Mouse (Mus musculus) G1E (cell line): Measurements from ENCODE around the gene Bahcc1. TPM values are rescaled to one million over a fixed set of nuclear protein-coding genes. Genes with fewer than 3 reads are reported as not detected.

Source experiments
- ATAC-seq: 2 replicates; pipeline ENCODE4 v1.8.0; 2016; ENCODE audit warnings: mild to moderate bottlenecking; ENCODE audit not compliant: insufficient number of reproducible peaks, poor library complexity, low FRiP score, severe bottlenecking; ENCODE audit errors: extremely low read depth
- DNase-seq: peaks from one replicate; pipeline ENCODE4 v3.0.0; 2012; ENCODE audit warnings: low spot score
- H3K27me3 ChIP-seq: 2 replicates; pipeline ENCODE4 v1.6.1; 2012; ENCODE audit warnings: mild to moderate bottlenecking, low read length, inconsistent platforms; ENCODE audit not compliant: insufficient read depth
- H3K36me3 ChIP-seq: replicated peaks from 2 replicates; pipeline ENCODE3; 2012; ENCODE audit warnings: mild to moderate bottlenecking, inconsistent platforms
- H3K4me1 ChIP-seq: 2 replicates; pipeline ENCODE4 v1.6.1; 2012; ENCODE audit warnings: low read depth, low read length, inconsistent platforms, mixed read lengths; ENCODE audit not compliant: insufficient read depth
- H3K4me3 ChIP-seq: 2 replicates; pipeline ENCODE4 v1.5.1; 2012; ENCODE audit warnings: low read depth, mild to moderate bottlenecking, inconsistent platforms, low read length, moderate library complexity, mixed read lengths
- H3K9me3 ChIP-seq: replicated peaks from 2 replicates; pipeline ENCODE4 v1.6.1; 2012; ENCODE audit warnings: inconsistent platforms
- CTCF ChIP-seq: IDR thresholded peaks from 2 replicates; pipeline ENCODE4 v1.5.1; 2012; ENCODE audit warnings: low read depth, low read length, inconsistent platforms, mixed read lengths
- GATA1 ChIP-seq: IDR thresholded peaks from 2 replicates; pipeline ENCODE4 v1.6.1; 2012; ENCODE audit warnings: borderline replicate concordance, low read length, inconsistent platforms, mixed read lengths
- GATA2 ChIP-seq: IDR thresholded peaks from 2 replicates; pipeline ENCODE4 v1.6.1; 2012; ENCODE audit warnings: low read depth, low read length, inconsistent platforms, borderline replicate concordance
- POLR2AphosphoS5 ChIP-seq: IDR thresholded peaks from 2 replicates; pipeline ENCODE4 v1.6.1; 2012; ENCODE audit warnings: low read depth, low read length, inconsistent platforms; ENCODE audit not compliant: insufficient replicate concordance
- TAL1 ChIP-seq: conservative IDR thresholded peaks from 2 replicates; pipeline ENCODE4 v1.6.1; 2012; ENCODE audit warnings: low read depth, low read length, inconsistent platforms, mixed read lengths
- polyA plus RNA-seq: library from polyadenylated mRNA; stranded (reverse); fragments of >175 nt; gene quantifications from 2 replicates; pipeline ENCODE4 v1.2.3, GENCODE M21; 2012
- total RNA-seq, 2 experiments: library from RNA; stranded (forward) in 1 of 2; stranded (reverse) in 1 of 2; fragments of 200-1000 nt in 1 of 2; fragments of >200 nt in 1 of 2; fragmentation: Nextera tagmentation in 1 of 2; gene quantifications; 2 replicates each; pipeline ENCODE4 v1.2.3; 2014 to 2017

Gene Bahcc1
- total and polyA plus RNA-seq, 3 experiments = 0.05 to 0.50 TPM; not detected in 1

GRCm38 (mm10) chr11:120250991-120251949 is 18.5 kb downstream of the Bahcc1 start:
- Histone ChIP-seq H3K36me3 (no peaks in the 10 kb centered on the region), H3K4me1 (no peaks in the 10 kb centered on the region), H3K27me3 (peaks cover 64% of the 10 kb centered on the region), H3K4me3 (no peak overlapping the region), H3K9me3 (no peaks in the 10 kb centered on the region)
- DNase-seq (no peak), ATAC-seq (no peak)
- TF ChIP-seq CTCF (no peak), POLR2AphosphoS5 (no peak), GATA2 (no peak), GATA1 (no peak), TAL1 (no peak)

GRCm38 (mm10) chr11:120251950-120252308 is 19.2 kb downstream of the Bahcc1 start:
- TF ChIP-seq TAL1 (no peak), CTCF (no peak), GATA2 (no peak), GATA1 (no peak), POLR2AphosphoS5 (no peak)
- DNase-seq (no peak), ATAC-seq (no peak)
- Histone ChIP-seq H3K36me3 (no peaks in the 10 kb centered on the region), H3K9me3 (no peaks in the 10 kb centered on the region), H3K27me3 (peaks cover 64% of the 10 kb centered on the region), H3K4me3 (no peak overlapping the region), H3K4me1 (no peaks in the 10 kb centered on the region)

- no peak for TF ChIP-seq POLR2AphosphoS5
- no peak for TF ChIP-seq TAL1
- TF ChIP-seq GATA1 = no peak
- no peak for TF ChIP-seq GATA2
- TF ChIP-seq CTCF = no peak
- H3K9me3 ChIP-seq = no peaks in the 10 kb centered on the region
- H3K4me3 ChIP-seq = no peak overlapping the region
- H3K36me3 ChIP-seq = no peaks in the 10 kb centered on the region
- no peaks in the 10 kb centered on the region for H3K4me1 ChIP-seq
- H3K27me3 ChIP-seq = peaks cover 66% of the 10 kb centered on the region
- ATAC-seq = no peak
- no peak for DNase-seq
These were observed 19.7 kb downstream of the Bahcc1 start for GRCm38 (mm10) chr11:120252398-120252797.

GRCm38 (mm10) chr11:120252843-120253645 is 20.3 kb downstream of the Bahcc1 start:
- no peak for DNase-seq
- H3K9me3 ChIP-seq = no peaks in the 10 kb centered on the region
- H3K4me3 ChIP-seq = no peak overlapping the region
- H3K27me3 ChIP-seq = peaks cover 63% of the 10 kb centered on the region
- no peaks in the 10 kb centered on the region for H3K4me1 ChIP-seq
- no peaks in the 10 kb centered on the region for H3K36me3 ChIP-seq
- ATAC-seq = no peak
- TF ChIP-seq POLR2AphosphoS5 = no peak

GRCm38 (mm10) chr11:120253646-120254315 is 21.0 kb downstream of the Bahcc1 start:
- H3K4me1 ChIP-seq = no peaks in the 10 kb centered on the region
- H3K9me3 ChIP-seq = no peaks in the 10 kb centered on the region
- no peak overlapping the region for H3K4me3 ChIP-seq
- no peak for TF ChIP-seq TAL1
- no peak for TF ChIP-seq POLR2AphosphoS5
- no peak for TF ChIP-seq CTCF
- no peak for TF ChIP-seq GATA2
- TF ChIP-seq GATA1 = no peak
- ATAC-seq (no peak), DNase-seq (no peak)
- H3K36me3 ChIP-seq = no peaks in the 10 kb centered on the region
- H3K27me3 ChIP-seq = peaks cover 55% of the 10 kb centered on the region

- ATAC-seq = no peak
- Histone ChIP-seq H3K4me3 (no peak overlapping the region), H3K9me3 (no peaks in the 10 kb centered on the region), H3K4me1 (no peaks in the 10 kb centered on the region), H3K27me3 (peaks cover 56% of the 10 kb centered on the region), H3K36me3 (no peaks in the 10 kb centered on the region)
- DNase-seq = no peak
- TF ChIP-seq GATA1 (no peak), GATA2 (no peak), TAL1 (no peak), CTCF (no peak), POLR2AphosphoS5 (no peak)
These were observed 21.7 kb downstream of the Bahcc1 start for GRCm38 (mm10) chr11:120254420-120254819.
